ENCODE assay signal across 9 mouse cellular contexts in genomic region chr9:57940861-57941638, GRCm38 (mm10). TPM values are rescaled to one million over a fixed set of nuclear protein-coding genes. Genes with fewer than 3 reads are reported as not detected.
DNase-seq lines count a peak whose midpoint lies in the region; ATAC-seq and TF ChIP-seq lines count a peak whose summit lies in the region.
"Had no signal": no experiment of that assay in that cellular context is flagged by ENCODE, and none has a peak within 500 bp of the region (broad histone marks: within the 10 kb centered on the region; RNA-seq: fewer than 3 reads in every experiment).

No protein-coding gene starts in this region.

- TF ChIP-seq CTCF in gastrocnemius, adult 2 months (IDR thresholded peaks at IDR 0.05) = no peak
- TF ChIP-seq CTCF in C2C12 (IDR thresholded peaks at IDR 0.05; ENCODE audit: control insufficient read depth, insufficient read depth, insufficient read length) = no peak

- H3K36me3 ChIP-seq in C2C12 (ENCODE audit: control insufficient read depth, insufficient read depth) = peaks cover 9% of the 10 kb centered on the region
- H3K36me3 ChIP-seq in embryonic facial prominence, embryonic 11.5 days (replicated peaks; ENCODE audit: control insufficient read depth, insufficient read depth, low read depth, low read length) = no peaks in the 10 kb centered on the region
- H3K36me3 ChIP-seq in hindbrain, embryonic 16.5 days (ENCODE audit: control insufficient read depth, insufficient read depth, low read length) = no peaks in the 10 kb centered on the region
- H3K36me3 ChIP-seq in midbrain, embryonic 16.5 days (ENCODE audit: control insufficient read depth, insufficient read depth, low read length) = no peaks in the 10 kb centered on the region

- intact Hi-C loops in gastrocnemius, adult 2 months (cut with DNase I) = loop anchor here (2.0 kb wide), 1 partner anchor 24 kb away; no protein-coding TSS in a partner anchor

- H3K4me3 ChIP-seq in gastrocnemius, adult 2 months = peak overlapping the region; percentile 97
- peak overlapping the region; percentile 71 for H3K4me3 ChIP-seq in C2C12 (ENCODE audit: insufficient read depth, poor library complexity, severe bottlenecking)
- peak overlapping the region; percentile 79 for H3K4me3 ChIP-seq in embryonic facial prominence, embryonic 11.5 days (ENCODE audit: low read depth, low read length)
- H3K4me3 ChIP-seq in hindbrain, embryonic 16.5 days (ENCODE audit: low read length) = peak overlapping the region; percentile 83
- H3K4me3 ChIP-seq in midbrain, embryonic 16.5 days (ENCODE audit: low read depth, low read length) = peak overlapping the region; percentile 78

- H3ac ChIP-seq in C2C12 (ENCODE audit: control insufficient read depth, insufficient read length, low read depth) = peak overlapping the region; percentile 83

- peaks cover 56% of the 10 kb centered on the region for H3K79me3 ChIP-seq in C2C12 (ENCODE audit: low read depth)

- no peaks in the 10 kb centered on the region for H3K27me3 ChIP-seq in C2C12 (ENCODE audit: control insufficient read depth, insufficient read depth, insufficient read length)
- peaks cover 21% of the 10 kb centered on the region for H3K27me3 ChIP-seq in embryonic facial prominence, embryonic 11.5 days (ENCODE audit: control insufficient read depth, insufficient read depth, low read length)
- no peaks in the 10 kb centered on the region for H3K27me3 ChIP-seq in hindbrain, embryonic 16.5 days (replicated peaks; ENCODE audit: control insufficient read depth, insufficient read depth, low read length)
- H3K27me3 ChIP-seq in midbrain, embryonic 16.5 days (ENCODE audit: control insufficient read depth, insufficient read depth, low read depth, low read length) = no peaks in the 10 kb centered on the region

- H3K9me3 ChIP-seq in embryonic facial prominence, embryonic 11.5 days (replicated peaks; ENCODE audit: control insufficient read depth, low read length) = no peaks in the 10 kb centered on the region
- no peaks in the 10 kb centered on the region for H3K9me3 ChIP-seq in hindbrain, embryonic 16.5 days (ENCODE audit: control insufficient read depth, low read length)
- no peaks in the 10 kb centered on the region for H3K9me3 ChIP-seq in midbrain, embryonic 16.5 days (replicated peaks; ENCODE audit: control insufficient read depth, low read length, poor library complexity, severe bottlenecking)

- DNase-seq in gastrocnemius, adult 2 months = no peak
- DNase-seq in gastrocnemius, adult 8-10 months (ENCODE audit: low spot score in 2 of 2) = no peak
- peak; percentile 30 for DNase-seq in embryonic facial prominence, embryonic 11.5 days (ENCODE audit: low spot score)
- no peak for DNase-seq in ovary, postnatal 10 days (ENCODE audit: low spot score)
- no peak for DNase-seq in gastrocnemius, postnatal 25 days

- H3K79me2 ChIP-seq in C2C12 (ENCODE audit: control insufficient read depth, insufficient read depth) = peaks cover 72% of the 10 kb centered on the region

- no peaks in the 10 kb centered on the region for H3K4me1 ChIP-seq in embryonic facial prominence, embryonic 11.5 days (ENCODE audit: control insufficient read depth, insufficient read depth, low read length)
- H3K4me1 ChIP-seq in hindbrain, embryonic 16.5 days (ENCODE audit: control insufficient read depth, insufficient read depth, low read depth, low read length) = peaks cover 27% of the 10 kb centered on the region
- H3K4me1 ChIP-seq in midbrain, embryonic 16.5 days (ENCODE audit: control insufficient read depth, insufficient read depth, low read length) = peaks cover 22% of the 10 kb centered on the region

- peak overlapping the region; percentile 90 for H3K27ac ChIP-seq in gastrocnemius, adult 2 months
- no peak overlapping the region for H3K27ac ChIP-seq in embryonic facial prominence, embryonic 11.5 days (replicated peaks; ENCODE audit: low read depth, low read length)
- peak overlapping the region; percentile 93 for H3K27ac ChIP-seq in hindbrain, embryonic 16.5 days (ENCODE audit: low read depth, low read length)
- peak overlapping the region; percentile 91 for H3K27ac ChIP-seq in midbrain, embryonic 16.5 days (ENCODE audit: low read length)

- H3K9ac ChIP-seq in embryonic facial prominence, embryonic 11.5 days (replicated peaks; ENCODE audit: low read length) = peak overlapping the region; percentile 68
- H3K9ac ChIP-seq in hindbrain, embryonic 16.5 days (ENCODE audit: low read depth, low read length) = peak overlapping the region; percentile 88
- peak overlapping the region; percentile 90 for H3K9ac ChIP-seq in midbrain, embryonic 16.5 days (ENCODE audit: low read depth, low read length)

- WGBS in embryonic facial prominence, embryonic 11.5 days = 7% methylated on average over 28 of the region's 28 CpGs
- WGBS in hindbrain, embryonic 16.5 days = 10% methylated on average over 19 of the region's 28 CpGs
- WGBS in midbrain, embryonic 16.5 days = 5% methylated on average over 27 of the region's 28 CpGs

- ATAC-seq in embryonic facial prominence, embryonic 11.5 days (replicated peaks; ENCODE audit: insufficient number of reproducible peaks, low FRiP score, low TSS enrichment, low read depth) = no peak
- ATAC-seq in hindbrain, embryonic 16.5 days = no peak; the same call in 1 of the 2 replicates
- peak; percentile 21 for ATAC-seq in midbrain, embryonic 16.5 days

- H3K4me2 ChIP-seq in embryonic facial prominence, embryonic 11.5 days (ENCODE audit: low read depth, low read length) = peak overlapping the region; percentile 98
- H3K4me2 ChIP-seq in hindbrain, embryonic 16.5 days (ENCODE audit: low read length) = peak overlapping the region; percentile 79
- peak overlapping the region; percentile 85 for H3K4me2 ChIP-seq in midbrain, embryonic 16.5 days (ENCODE audit: low read length)

TF ChIP-seq in C2C12, 6 proteins besides CTCF, POLR2A, EP300 and RAD21:
- TF ChIP-seq FOSL1 (IDR thresholded peaks at IDR 0.05; ENCODE audit: insufficient read depth, low read length, poor library complexity, severe bottlenecking) = no peak
- no peak for TF ChIP-seq MYOG (IDR thresholded peaks at IDR 0.05; ENCODE audit: control insufficient read depth, extremely low read depth, insufficient read length)
- no peak for TF ChIP-seq CEBPB (IDR thresholded peaks at IDR 0.05; ENCODE audit: low read depth)
- TF ChIP-seq MYOD1 (IDR thresholded peaks at IDR 0.05; ENCODE audit: control insufficient read depth, insufficient read length, low read depth) = no peak
- no peak for TF ChIP-seq USF1 (IDR thresholded peaks at IDR 0.05; ENCODE audit: low read depth)
- TF ChIP-seq MAX (IDR thresholded peaks at IDR 0.05) = no peak

RNA-seq across cellular contexts. Expression of gene Sema7a, which starts 1.1 kb away (rescaled TPM):
- 10 to 100 TPM in 1 of 2 experiments, 1 to 10 TPM in 1; 9.0 to 14.4 TPM for total RNA-seq in gastrocnemius, adult 2 months (2021)
- total RNA-seq in gastrocnemius, adult 8-10 months (2022) = 10 to 100 TPM in 1 of 4 experiments, 1 to 10 TPM in 3; 5.9 to 11.0 (median 7.8) TPM
- 53.8 TPM for polyA plus RNA-seq in C2C12 (2012; fragmentation: generic; extraction: Trizol)
- 0.24 and 0.68 TPM in 2 replicates for polyA plus RNA-seq in embryonic facial prominence, embryonic 11.5 days (2014; fragmentation: Nextera tagmentation; extraction: Ambion mirVana)
- polyA plus RNA-seq in hindbrain, embryonic 16.5 days (2015; fragmentation: Nextera tagmentation; extraction: Ambion mirVana) = 2.1 and 2.9 TPM in 2 replicates
- polyA plus RNA-seq in midbrain, embryonic 16.5 days (2015; fragmentation: Nextera tagmentation; extraction: Ambion mirVana) = 1.6 and 1.9 TPM in 2 replicates
- 1 to 10 TPM; 8.8 to 9.8 TPM for total RNA-seq in gastrocnemius, postnatal 25 days (2021)
- total RNA-seq: MEL had no signal

RNA-seq across cellular contexts. Expression of gene Ubl7, which starts 30.3 kb away (rescaled TPM):
- 10 to 100 TPM; 81.3 to 82.1 TPM for total RNA-seq in gastrocnemius, adult 2 months (2021)
- 10 to 100 TPM; 85.4 to 92.1 (median 90.3) TPM for total RNA-seq in gastrocnemius, adult 8-10 months (2022)
- 59.0 TPM for polyA plus RNA-seq in C2C12 (2012; fragmentation: generic; extraction: Trizol)
- polyA plus RNA-seq in embryonic facial prominence, embryonic 11.5 days (2014; fragmentation: Nextera tagmentation; extraction: Ambion mirVana) = 115 and 123 TPM in 2 replicates
- polyA plus RNA-seq in hindbrain, embryonic 16.5 days (2015; fragmentation: Nextera tagmentation; extraction: Ambion mirVana) = 169 and 177 TPM in 2 replicates
- 173 and 176 TPM in 2 replicates for polyA plus RNA-seq in midbrain, embryonic 16.5 days (2015; fragmentation: Nextera tagmentation; extraction: Ambion mirVana)
- total RNA-seq in gastrocnemius, postnatal 25 days (2021) = 10 to 100 TPM; 62.2 to 63.6 TPM

Comparison
In these comparisons a context has a peak if more than half of its experiments do, and no peak if none do; other contexts are left out.
1. RNA of gene Sema7a, which starts 1.1 kb away (polyA plus RNA-seq): 53.8 TPM in C2C12 (single experiment); 2.1 to 2.9 TPM in hindbrain, embryonic 16.5 days, 1.6 to 1.9 TPM in midbrain, embryonic 16.5 days and 0.24 to 0.68 TPM in embryonic facial prominence, embryonic 11.5 days; every median in the first group is over 10 times any median in the second.
2. Peak in every context shown above with its lines, with median percentiles within 50 percentile points of each other: H3K4me3 ChIP-seq, H3K4me2 ChIP-seq and H3K9ac ChIP-seq.